Mouse (Mus musculus) ovary, postnatal 36 days (tissue): Measurements from ENCODE around the gene Spsb2.
"Not testable (repeated sequence)": the region's sequence is repeated elsewhere in the genome, so short reads cannot be mapped to it uniquely, and the experiment has no call there.

Experiments used
- DNase-seq: peaks from one replicate; pipeline ENCODE4 v3.0.0; 2022; ENCODE audit warnings: low spot score, mixed read lengths

Spsb2 gene

GRCm38 (mm10) chr6:124803061-124803460 is 5.4 kb upstream of the Spsb2 start:
- no peak for DNase-seq

- DNase-seq: not testable (repeated sequence)
Observed at GRCm38 (mm10) chr6:124803691-124804090, 4.8 kb upstream of the Spsb2 start.

DNA sequence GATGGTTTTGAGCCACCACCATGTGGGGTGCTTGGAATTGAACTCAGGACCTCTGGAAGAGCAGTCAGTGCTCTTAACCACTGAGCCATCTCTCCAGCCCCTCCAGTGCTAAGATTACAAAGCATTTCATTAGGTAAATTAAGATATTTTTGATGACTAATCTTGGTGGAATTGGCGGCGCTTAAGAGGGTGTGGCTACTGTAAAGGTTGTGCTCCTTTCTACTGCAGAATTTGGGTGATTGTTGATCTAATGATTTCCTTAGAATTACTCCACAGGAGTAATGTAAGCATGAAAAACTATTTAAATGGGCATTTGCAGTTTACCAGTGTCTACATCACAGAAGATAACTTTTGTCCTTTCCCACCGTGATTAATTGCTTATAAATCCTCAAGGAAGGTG is 4.1 kb upstream of the Spsb2 start:
- DNase-seq: no peak

DNA sequence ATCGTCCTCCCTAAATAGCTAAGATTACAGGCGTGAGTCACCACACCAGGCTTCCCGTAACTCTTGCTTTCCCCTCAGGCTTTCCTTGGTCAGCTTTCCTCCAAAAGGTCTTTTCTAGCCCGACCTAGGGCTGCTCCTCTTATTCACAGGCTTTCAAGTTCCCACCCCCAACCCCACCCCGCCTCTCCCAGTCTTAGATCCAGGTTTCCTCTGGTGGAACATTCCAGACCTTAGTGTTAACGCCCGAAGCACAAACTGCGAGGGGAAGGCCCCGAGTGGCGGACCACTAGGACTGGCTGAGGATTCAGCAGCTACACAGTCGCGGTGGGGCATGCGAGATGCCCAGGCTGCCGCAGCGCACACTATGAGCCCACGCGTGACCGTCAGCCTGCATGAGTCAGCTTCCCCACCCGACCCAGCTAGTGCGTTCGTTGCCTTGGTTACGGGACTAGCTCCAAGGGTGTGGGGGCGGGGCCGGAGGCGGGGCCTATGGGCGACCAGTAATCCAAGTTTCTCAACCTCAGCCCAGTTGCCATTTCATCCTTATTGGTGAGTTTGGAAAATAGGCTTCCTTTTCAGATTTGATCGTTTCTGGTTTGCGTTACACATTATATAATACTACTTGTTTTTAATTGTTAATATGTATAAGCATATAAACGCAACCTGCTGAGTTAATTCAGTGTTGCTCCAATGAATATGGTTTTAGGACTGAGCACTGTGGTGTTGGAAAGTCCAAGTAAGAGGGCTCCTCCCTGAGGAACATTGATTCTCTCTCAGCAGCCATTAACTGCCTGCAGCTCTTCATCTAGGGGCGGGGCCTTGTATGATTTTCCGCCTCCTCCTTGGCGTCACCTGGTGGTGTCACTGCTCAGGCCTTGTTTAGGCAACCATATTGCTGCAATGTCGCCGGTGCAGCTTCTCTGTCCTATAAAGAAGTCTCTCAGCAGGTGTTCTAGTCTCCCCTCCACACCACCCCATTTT is 2.8 kb upstream of the Spsb2 start:
- DNase-seq: peak; percentile 95

DNA sequence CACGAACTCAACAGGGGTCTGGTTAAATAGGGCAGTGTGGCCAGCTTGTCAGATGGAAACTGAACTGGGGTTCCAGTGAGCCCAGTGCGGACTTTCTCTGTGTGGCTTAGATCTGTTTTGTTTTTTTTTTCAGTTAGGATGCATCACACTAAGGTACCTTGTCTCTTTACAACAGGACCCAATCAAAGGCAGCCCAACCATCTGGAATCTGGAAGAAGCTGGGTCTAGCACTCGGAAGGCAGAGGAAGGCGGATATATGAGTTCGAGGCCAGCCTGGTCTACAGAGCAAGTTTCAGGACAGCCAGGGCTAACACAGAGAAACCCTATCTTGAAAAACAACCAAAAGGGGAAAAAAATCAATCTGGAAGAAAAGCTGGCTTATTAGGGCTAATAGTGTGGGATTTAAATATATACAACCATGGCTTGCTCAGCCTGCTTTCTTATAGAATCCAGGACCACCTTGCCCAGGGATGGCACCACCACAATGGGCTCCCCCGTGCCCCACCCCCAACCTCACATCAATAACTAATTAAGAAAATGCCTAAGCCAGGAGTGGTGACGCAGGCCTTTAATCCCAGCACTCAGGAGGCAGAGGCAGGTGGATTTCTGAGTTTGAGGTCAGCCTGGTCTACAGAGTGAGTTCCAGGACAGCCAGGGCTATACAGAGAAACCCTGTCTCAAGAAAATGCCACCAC is 1.9 kb upstream of the Spsb2 start:
- no peak for DNase-seq

DNA sequence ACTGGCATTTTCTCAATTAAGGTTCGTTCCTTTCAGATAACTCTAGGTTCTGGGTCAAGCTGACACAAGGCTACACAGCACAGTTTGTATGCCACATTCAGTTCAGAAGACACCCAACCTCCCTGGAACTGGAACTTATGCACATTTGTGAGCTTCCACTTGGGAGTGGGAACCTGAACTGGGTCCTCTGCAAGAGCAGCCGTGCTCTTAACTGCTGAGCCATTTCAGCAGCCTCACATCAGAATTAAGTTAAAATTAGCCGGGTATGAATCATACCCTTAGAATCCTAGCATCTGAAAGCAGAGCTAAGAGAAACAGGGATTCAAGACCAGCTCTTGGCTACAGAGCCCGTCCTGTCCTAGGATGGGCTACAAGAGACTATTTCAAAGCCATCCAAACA is 1.1 kb upstream of the Spsb2 start:
- DNase-seq: no peak

GRCm38 (mm10) chr6:124807986-124808357 is 489 bp upstream of the Spsb2 start:
- DNase-seq: no peak

GRCm38 (mm10) chr6:124809052-124809774 is 752 bp downstream of the Spsb2 start:
- DNase-seq: peak; percentile 87

DNA sequence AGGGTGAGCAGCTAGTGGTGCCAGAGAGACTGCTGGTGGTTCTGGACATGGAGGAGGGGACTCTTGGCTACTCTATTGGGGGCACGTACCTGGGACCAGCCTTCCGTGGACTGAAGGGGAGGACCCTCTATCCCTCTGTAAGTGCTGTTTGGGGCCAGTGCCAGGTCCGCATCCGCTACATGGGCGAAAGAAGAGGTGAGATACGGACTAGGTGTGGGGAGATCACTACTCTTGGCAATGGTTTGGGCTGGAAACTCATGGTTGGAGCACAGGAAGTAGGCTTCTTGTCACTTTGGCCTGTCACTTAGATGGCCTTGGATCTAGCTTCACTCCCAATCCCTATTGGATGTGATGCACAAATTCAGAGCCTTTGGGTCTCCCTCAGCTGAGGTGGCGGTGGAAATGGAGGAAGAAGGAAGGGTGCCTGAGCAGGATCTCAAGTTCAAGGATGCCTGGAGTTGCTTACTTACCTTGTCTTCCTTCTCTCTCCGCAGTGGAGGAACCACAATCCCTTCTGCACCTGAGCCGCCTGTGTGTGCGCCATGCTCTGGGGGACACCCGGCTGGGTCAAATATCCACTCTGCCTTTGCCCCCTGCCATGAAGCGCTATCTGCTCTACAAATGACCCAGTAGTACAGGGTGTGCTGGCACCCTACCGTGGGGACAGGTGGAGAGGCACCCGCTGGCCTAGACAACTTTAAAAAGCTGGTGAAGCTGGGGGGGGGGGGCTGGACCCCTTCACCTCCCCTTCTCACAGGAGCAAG is 1.5 kb downstream of the Spsb2 start:
- DNase-seq: no peak

GRCm38 (mm10) chr6:124810566-124811402 is 2.3 kb downstream of the Spsb2 start:
- DNase-seq: not testable (repeated sequence)

GRCm38 (mm10) chr6:124811403-124811665 is 2.9 kb downstream of the Spsb2 start:
- DNase-seq: no peak

GRCm38 (mm10) chr6:124811701-124812560 is 3.5 kb downstream of the Spsb2 start:
- DNase-seq: no peak

DNA sequence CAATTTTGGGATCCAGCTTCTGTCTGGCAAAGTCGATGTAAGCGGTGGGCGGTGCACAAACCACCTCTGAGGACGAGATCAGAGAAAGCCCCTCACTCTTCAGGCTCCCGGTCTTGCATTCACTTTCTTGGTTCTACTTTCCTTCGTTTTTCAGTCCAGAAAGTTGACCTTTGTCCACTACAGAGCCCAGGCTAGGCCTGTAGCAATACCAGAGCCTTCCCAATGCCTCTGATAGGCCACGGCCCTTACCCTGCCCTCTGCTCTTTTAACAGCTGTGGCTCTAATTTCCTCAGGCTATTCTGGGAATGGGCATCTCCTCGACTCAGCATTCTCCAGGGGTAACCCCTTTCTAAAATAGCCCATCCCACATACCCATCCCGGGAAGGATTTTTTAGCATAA is 4.4 kb downstream of the Spsb2 start:
- DNase-seq: no peak

- DNase-seq: peak; percentile 64
Observed at GRCm38 (mm10) chr6:124813496-124813895, 5.0 kb downstream of the Spsb2 start.

DNA sequence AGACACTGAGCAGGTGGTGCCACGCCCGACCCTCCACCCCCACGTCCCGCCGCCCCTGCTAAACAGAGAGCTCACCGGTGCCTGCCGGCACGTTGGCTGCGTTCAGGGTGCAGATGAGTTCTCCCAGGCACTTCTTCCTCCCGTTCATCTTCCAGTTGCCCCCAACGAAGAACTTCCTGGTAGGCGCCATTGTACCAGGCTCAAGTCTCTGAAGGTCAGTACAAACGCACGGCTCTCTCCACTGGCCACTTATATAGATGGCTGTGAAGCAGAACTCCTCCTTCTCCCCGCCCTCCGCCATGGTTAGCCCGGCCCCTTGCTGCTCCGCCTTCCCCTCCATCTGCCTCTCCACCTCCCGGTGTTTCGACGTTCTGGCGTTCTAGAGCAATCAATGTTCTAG is 5.5 kb downstream of the Spsb2 start, which contains the start of gene Tpi1:
Gene Tpi1, minus strand, starts transcription at position 364 of the 400 bp plus-strand sequence.
- peak; percentile 91 for DNase-seq

DNA sequence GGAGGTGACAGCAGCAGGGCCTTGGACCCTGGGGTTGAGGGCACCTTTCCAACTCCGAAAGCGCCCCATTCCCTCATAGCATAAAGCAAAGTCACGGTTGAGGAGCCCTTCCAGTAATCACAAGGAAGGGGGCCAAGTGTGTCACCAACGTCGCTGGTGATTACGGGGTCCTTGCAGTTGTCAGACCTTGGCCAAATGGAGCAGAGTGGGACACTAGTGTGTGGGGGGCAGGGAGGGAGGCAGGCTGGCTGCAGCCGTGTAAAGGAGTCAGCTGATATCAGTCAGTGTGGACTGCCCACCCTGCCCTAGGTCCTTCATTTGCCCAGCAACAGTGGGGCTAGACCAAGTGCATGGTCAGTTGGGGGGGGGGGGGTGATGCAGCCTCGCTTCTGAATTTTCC is 6.0 kb downstream of the Spsb2 start:
- DNase-seq: no peak

GRCm38 (mm10) chr6:124814858-124815774 is 6.7 kb downstream of the Spsb2 start:
- no peak for DNase-seq

DNA sequence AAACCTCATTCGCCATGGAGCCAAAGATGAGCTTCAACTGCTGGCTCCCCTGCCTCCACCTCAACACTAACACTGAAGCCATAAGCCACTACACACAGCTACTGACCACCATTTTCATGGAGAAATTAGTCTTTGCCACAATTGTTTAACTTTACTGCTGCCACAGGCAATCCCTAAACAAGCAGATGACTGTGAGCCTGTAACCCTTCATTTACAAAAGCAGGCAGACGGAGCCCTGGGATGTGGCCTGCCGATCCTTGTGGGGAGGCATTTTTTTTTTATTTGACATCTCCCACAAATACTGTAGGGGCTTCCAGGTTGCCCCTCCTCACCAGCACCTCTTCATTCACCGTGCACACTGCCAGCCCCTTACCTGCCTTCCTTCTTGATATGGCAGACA is 8.2 kb downstream of the Spsb2 start:
- no peak for DNase-seq

- no peak for DNase-seq
Observed at GRCm38 (mm10) chr6:124817125-124817524, 8.7 kb downstream of the Spsb2 start.
